Mouse (Mus musculus) ES-Bruce4 (cell line): ENCODE data around the gene Ralb.

Source experiments
- CTCF ChIP-seq: IDR thresholded peaks from one replicate; pipeline ENCODE4 v1.8.1; 2011; ENCODE audit warnings: low read depth, low read length
- EP300 ChIP-seq: IDR thresholded peaks from 2 replicates; pipeline ENCODE4 v1.6.1; 2011; ENCODE audit warnings: low read depth, low read length; ENCODE audit not compliant: insufficient read depth
- POLR2A ChIP-seq: IDR thresholded peaks from one replicate; pipeline ENCODE4 v1.8.1; 2011; ENCODE audit warnings: low read length; ENCODE audit not compliant: insufficient read depth

GRCm38 (mm10) chr1:119545671-119546070, 41.1 kb upstream of the Ralb start:
- TF ChIP-seq CTCF (no peak), EP300 (no peak), POLR2A (no peak)
